Comparison of ENCODE assay signal across 21 mouse cellular contexts in the genomic region with DNA sequence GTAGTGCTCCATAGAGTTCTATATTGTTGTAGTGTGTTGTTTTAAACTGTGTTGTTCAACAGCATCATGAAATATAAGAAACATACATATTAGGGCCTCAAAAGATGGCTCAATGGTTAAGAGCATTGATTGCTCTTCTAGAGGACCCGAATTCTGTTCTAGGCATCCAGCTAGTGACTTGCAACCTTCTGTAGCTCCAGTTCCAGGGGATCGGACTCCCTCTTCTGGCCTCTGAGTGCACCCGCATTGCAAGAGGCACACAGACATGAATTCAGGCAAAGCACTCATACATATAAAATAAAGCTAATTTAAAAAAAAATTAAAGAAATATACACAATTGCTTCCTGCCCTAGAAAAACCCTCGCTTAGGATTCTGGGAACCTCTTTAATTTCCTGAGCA. TPM values are rescaled to one million over a fixed set of nuclear protein-coding genes. Genes with fewer than 3 reads are reported as not detected.
DNase-seq lines count a peak whose midpoint lies in the region; ATAC-seq and TF ChIP-seq lines count a peak whose summit lies in the region.
"Had no signal": no experiment of that assay in that cellular context is flagged by ENCODE, and none has a peak within 500 bp of the region (broad histone marks: within the 10 kb centered on the region; RNA-seq: fewer than 3 reads in every experiment).

No protein-coding gene starts in this region.

- TF ChIP-seq CTCF in gastrocnemius, adult 2 months (IDR thresholded peaks at IDR 0.05): no peak
- TF ChIP-seq CTCF in E14TG2a.4 (conservative IDR thresholded peaks at IDR 0.05; ENCODE audit: low read length) (peak; percentile 37), Patski (IDR thresholded peaks at IDR 0.05) (peak; percentile 21)
- 0 out of 2 replicates have a peak, but pooled peaks have one; percentile 4 for TF ChIP-seq CTCF in stomach, postnatal 0 days (IDR thresholded peaks at IDR 0.05; ENCODE audit: low read depth)

- no peak overlapping the region for H3K4me2 ChIP-seq in stomach, postnatal 0 days (replicated peaks; ENCODE audit: low read depth)
- H3K4me2 ChIP-seq in kidney, embryonic 16.5 days (replicated peaks; ENCODE audit: low read depth, low read length): no peak overlapping the region
- H3K4me2 ChIP-seq: forebrain, embryonic 13.5 days; heart, embryonic 11.5 days; heart, embryonic 15.5 days; hindbrain, embryonic 13.5 days had no signal

- CTCF ChIA-PET in Patski (lab: Charles Lee): interaction anchor here (0.9 to 2.4 kb wide), 2 partner anchors 10 to 17 kb away, joined by 3 to 11 read pairs; partner anchors contain the start of gene Rab7

- peak overlapping the region; percentile 91 for H3K27ac ChIP-seq in gastrocnemius, adult 2 months
- no peak overlapping the region for H3K27ac ChIP-seq in stomach, postnatal 0 days (replicated peaks)
- no peak overlapping the region for H3K27ac ChIP-seq in kidney, embryonic 16.5 days (ENCODE audit: low read length)
- H3K27ac ChIP-seq: embryonic facial prominence, embryonic 10.5 days; forebrain, embryonic 13.5 days; heart, adult 2 months; heart, embryonic 15.5 days; hindbrain, embryonic 13.5 days; hindbrain, postnatal 0 days had no signal

- POLR2A ChIA-PET in Patski (lab: Charles Lee): no interaction called here

- in situ Hi-C loops in Patski (cut with MboI; ENCODE audit: low pct_unique_long_range_greater_than_20kb): no loop called here

- H3K4me1 ChIP-seq in E14TG2a.4 (replicated peaks; ENCODE audit: low read depth, low read length): peaks cover 30% of the 10 kb centered on the region
- no peaks in the 10 kb centered on the region for H3K4me1 ChIP-seq in stomach, postnatal 0 days (replicated peaks; ENCODE audit: control insufficient read depth, insufficient read depth)
- H3K4me1 ChIP-seq in kidney, embryonic 16.5 days (ENCODE audit: insufficient read depth, low read length): no peaks in the 10 kb centered on the region
- H3K4me1 ChIP-seq: embryonic facial prominence, embryonic 10.5 days; forebrain, embryonic 13.5 days; hindbrain, embryonic 13.5 days had no signal

- H3K4me3 ChIP-seq in gastrocnemius, adult 2 months: no peak overlapping the region
- no peak overlapping the region for H3K4me3 ChIP-seq in E14TG2a.4 (replicated peaks; ENCODE audit: low read length)
- no peak overlapping the region for H3K4me3 ChIP-seq in stomach, postnatal 0 days (ENCODE audit: low read depth, low read length)
- H3K4me3 ChIP-seq in kidney, embryonic 16.5 days (ENCODE audit: low read length): no peak overlapping the region
- H3K4me3 ChIP-seq: embryonic facial prominence, embryonic 10.5 days; forebrain, embryonic 13.5 days; heart, adult 2 months; heart, embryonic 15.5 days; hindbrain, embryonic 13.5 days had no signal

- no peak overlapping the region for H3K9ac ChIP-seq in stomach, postnatal 0 days (ENCODE audit: low read length)
- H3K9ac ChIP-seq in kidney, embryonic 16.5 days (replicated peaks; ENCODE audit: low read length): no peak overlapping the region
- H3K9ac ChIP-seq: forebrain, embryonic 13.5 days; heart, embryonic 15.5 days; hindbrain, embryonic 13.5 days had no signal

- no peaks in the 10 kb centered on the region for H3K9me3 ChIP-seq in E14TG2a.4 (ENCODE audit: low read length)
- H3K9me3 ChIP-seq in stomach, postnatal 0 days (ENCODE audit: control insufficient read depth, low read length): no peaks in the 10 kb centered on the region
- no peaks in the 10 kb centered on the region for H3K9me3 ChIP-seq in kidney, embryonic 16.5 days (ENCODE audit: low read length)
- H3K9me3 ChIP-seq: embryonic facial prominence, embryonic 10.5 days; forebrain, embryonic 13.5 days; heart, embryonic 15.5 days; hindbrain, embryonic 13.5 days had no signal

- H3K36me3 ChIP-seq in E14TG2a.4 (ENCODE audit: insufficient read depth, low read length): no peaks in the 10 kb centered on the region
- no peaks in the 10 kb centered on the region for H3K36me3 ChIP-seq in stomach, postnatal 0 days (ENCODE audit: control insufficient read depth, insufficient read depth, low read length)
- no peaks in the 10 kb centered on the region for H3K36me3 ChIP-seq in kidney, embryonic 16.5 days (ENCODE audit: insufficient read depth, low read length)
- H3K36me3 ChIP-seq: embryonic facial prominence, embryonic 10.5 days; heart, embryonic 15.5 days; hindbrain, embryonic 13.5 days had no signal

- H3K27me3 ChIP-seq in E14TG2a.4 (ENCODE audit: insufficient read depth, low read length) (no peaks in the 10 kb centered on the region), Patski (no peaks in the 10 kb centered on the region)
- no peaks in the 10 kb centered on the region for H3K27me3 ChIP-seq in stomach, postnatal 0 days (ENCODE audit: control insufficient read depth, insufficient read depth, low read length)
- H3K27me3 ChIP-seq in kidney, embryonic 16.5 days (ENCODE audit: insufficient read depth, low read length): no peaks in the 10 kb centered on the region
- H3K27me3 ChIP-seq: heart, embryonic 15.5 days had no signal

- intact Hi-C loops in gastrocnemius, adult 2 months (cut with DNase I): no loop called here

- ATAC-seq in Patski: no peak
- ATAC-seq in stomach, postnatal 0 days (ENCODE audit: low FRiP score, low TSS enrichment): no peak
- ATAC-seq in kidney, embryonic 16.5 days (ENCODE audit: low FRiP score, low TSS enrichment): no peak
- ATAC-seq: CD4-positive, CD25-positive, alpha-beta regulatory T cell, adult 4 months; forebrain, embryonic 13.5 days; hindbrain, postnatal 0 days had no signal

- no peak for TF ChIP-seq EP300 in stomach, postnatal 0 days (optimal IDR thresholded peaks at IDR 0.05)

- DNase-seq in gastrocnemius, adult 2 months: no peak
- DNase-seq in gastrocnemius, adult 8-10 months (ENCODE audit: low spot score in 2 of 2): no peak
- DNase-seq in Patski (ENCODE audit: low read depth, low spot score): no peak
- no peak for DNase-seq in stomach, postnatal 0 days (ENCODE audit: low spot score)
- DNase-seq in kidney, postnatal 4 days: no peak
- DNase-seq: adrenal gland, adult 2 months; adrenal gland, postnatal 25 days; cerebellum, adult 2 months; cerebellum, postnatal 10 days; gastrocnemius, postnatal 14 days; heart, adult 2 months; heart, postnatal 14 days had no signal

- 85% methylated on average over 4 of the region's 4 CpGs for WGBS in stomach, postnatal 0 days
- 86% methylated on average over 4 of the region's 4 CpGs for WGBS in kidney, embryonic 16.5 days

RNA-seq across cellular contexts. Expression of gene Rab7, which starts 16.3 kb away (rescaled TPM):
- 100 to 1,000 TPM; 320 to 401 TPM for total RNA-seq in gastrocnemius, adult 2 months (2021)
- total RNA-seq in gastrocnemius, adult 8-10 months (2022): 100 to 1,000 TPM; 288 to 464 (median 323) TPM
- 345 TPM for polyA plus RNA-seq in Patski (2021)
- polyA plus RNA-seq in stomach, postnatal 0 days (2015; fragmentation: Nextera tagmentation; extraction: Ambion mirVana): 179 and 198 TPM in 2 replicates
- polyA plus RNA-seq in kidney, embryonic 16.5 days (2015; fragmentation: Nextera tagmentation; extraction: Ambion mirVana): 259 and 261 TPM in 2 replicates

RNA-seq across cellular contexts. Expression of gene Rpn1, which starts 22.9 kb away (rescaled TPM):
- 10 to 100 TPM; 75.9 to 83.2 TPM for total RNA-seq in gastrocnemius, adult 2 months (2021)
- 100 to 1,000 TPM in 1 of 4 experiments, 10 to 100 TPM in 3; 67.2 to 101 (median 85.6) TPM for total RNA-seq in gastrocnemius, adult 8-10 months (2022)
- polyA plus RNA-seq in Patski (2021): 218 TPM
- 265 and 266 TPM in 2 replicates for polyA plus RNA-seq in stomach, postnatal 0 days (2015; fragmentation: Nextera tagmentation; extraction: Ambion mirVana)
- 457 and 473 TPM in 2 replicates for polyA plus RNA-seq in kidney, embryonic 16.5 days (2015; fragmentation: Nextera tagmentation; extraction: Ambion mirVana)
